Mouse (Mus musculus): ENCODE measurements around the gene Nsdhl. TPM values are rescaled to one million over a fixed set of nuclear protein-coding genes. Genes with fewer than 3 reads are reported as not detected.
A peak's percentile ranks its signal among the peaks of the same experiment; 100 is the strongest.

The Nsdhl gene
- total and polyA plus RNA-seq, 3 experiments, result 4.3 to 5.2 (median 4.8) TPM

GRCm38 (mm10) chrX:73007597-73008479 is 89.5 kb downstream of the Nsdhl start:
- Histone ChIP-seq H3K27ac (peak overlapping the region; percentile 83), H3K4me3 (peak overlapping the region; percentile 50), H3K27me3 (ENCODE audit: control insufficient read depth, insufficient read depth, low read length) (no peaks in the 10 kb centered on the region), H3K36me3 (ENCODE audit: control insufficient read depth, insufficient read depth, low read length) (no peaks in the 10 kb centered on the region), H3K9ac (ENCODE audit: low read depth, low read length) (peak overlapping the region; percentile 82), H3K4me1 (ENCODE audit: control insufficient read depth, insufficient read depth, low read length) (no peaks in the 10 kb centered on the region; the same call in 1 of the 2 replicates), H3K79me2 (replicated peaks; ENCODE audit: control insufficient read depth, insufficient read depth, low read length) (no peaks in the 10 kb centered on the region)
- peak; percentile 91 to 93 for DNase-seq
- intact Hi-C loops (cut with DNase I), result loop anchor here (5.0 to 10.0 kb wide), 5 partner anchors 447 to 1427 kb away; partner anchors contain the start of genes Haus7 and Pnck
- TF ChIP-seq POLR2A (IDR thresholded peaks at IDR 0.05; ENCODE audit: insufficient read depth, low read depth, low read length) (peak; percentile 90), CTCF (IDR thresholded peaks at IDR 0.05) (peak; percentile 90), EP300 (IDR thresholded peaks at IDR 0.05; ENCODE audit: insufficient read depth, low read depth, low read length) (peak; percentile 96)
- 16% methylated on average over 26 of the region's 27 CpGs for WGBS

Small RNA genes lying within 50 kb of the gene (microRNA-seq; reads per million reads assigned to microRNA genes)
- 0 to 0.77 reads per million in 2 experiments for gene Mir2137

Other genes starting within 250 kb of the Nsdhl start
- not detected for gene Gabrq, start 93.4 kb upstream of the Nsdhl start, total RNA-seq (2021)
- 0.08 and 0.32 TPM in 2 replicates for gene Gabrq, start 93.4 kb upstream of the Nsdhl start, polyA plus RNA-seq (2012; rRNA removed)
- gene Cetn2, start 146 bp upstream of the Nsdhl start, total RNA-seq (2021), result 10 to 100 TPM; 25.9 to 31.5 TPM
- 9.4 and 14.9 TPM in 2 replicates for gene Cetn2, start 146 bp upstream of the Nsdhl start, polyA plus RNA-seq (2012; rRNA removed)
- 1 to 10 TPM in 1 of 2 experiments, under 1 TPM in 1; 0.81 to 1.2 TPM for gene Zfp185, start 68.8 kb downstream of the Nsdhl start, total RNA-seq (2021)
- gene Zfp185, start 68.8 kb downstream of the Nsdhl start, polyA plus RNA-seq (2012; rRNA removed), result 1.2 and 1.8 TPM in 2 replicates
- gene Pnma5, start 118.5 kb downstream of the Nsdhl start, total RNA-seq (2021), result not detected
- gene Pnma5, start 118.5 kb downstream of the Nsdhl start, polyA plus RNA-seq (2012; rRNA removed), result not detected in 2 replicates
- gene Pnma3, start 146.2 kb downstream of the Nsdhl start, total RNA-seq (2021), result not detected
- gene Pnma3, start 146.2 kb downstream of the Nsdhl start, polyA plus RNA-seq (2012; rRNA removed), result 0.06 TPM in 1 of 2 replicates, not detected in the other
- 1 to 10 TPM in 1 of 2 experiments, under 1 TPM in 1; 0.68 to 3.4 TPM for gene Xlr4a, start 163.9 kb downstream of the Nsdhl start, total RNA-seq (2021)
- gene Xlr4a, start 163.9 kb downstream of the Nsdhl start, polyA plus RNA-seq (2012; rRNA removed), result 0.15 and 0.39 TPM in 2 replicates
- 1 to 10 TPM in 1 of 2 experiments, under 1 TPM in 1; 0.32 to 1.3 TPM for gene Xlr3a, start 178.5 kb downstream of the Nsdhl start, total RNA-seq (2021)
- gene Xlr3a, start 178.5 kb downstream of the Nsdhl start, polyA plus RNA-seq (2012; rRNA removed), result 0.23 and 0.76 TPM in 2 replicates
- gene Gm14685, start 198.5 kb downstream of the Nsdhl start, total RNA-seq (2021), result not detected
- 0.08 TPM in 1 of 2 replicates, not detected in the other for gene Gm14685, start 198.5 kb downstream of the Nsdhl start, polyA plus RNA-seq (2012; rRNA removed)
- gene Xlr5b, start 230.2 kb downstream of the Nsdhl start, total RNA-seq (2021), result not detected
- not detected in 2 replicates for gene Xlr5b, start 230.2 kb downstream of the Nsdhl start, polyA plus RNA-seq (2012; rRNA removed)
- gene DXBay18, start 230.9 kb downstream of the Nsdhl start, total RNA-seq (2021), result not detected
- gene DXBay18, start 230.9 kb downstream of the Nsdhl start, polyA plus RNA-seq (2012; rRNA removed), result not detected in 2 replicates